Mouse (Mus musculus) embryonic facial prominence, embryonic 13.5 days (tissue): Measurements from ENCODE around the gene Rad23a. TPM values are rescaled to one million over a fixed set of nuclear protein-coding genes. Genes with fewer than 3 reads are reported as not detected.
"Not testable (repeated sequence)": the region's sequence is repeated elsewhere in the genome, so short reads cannot be mapped to it uniquely, and the experiment has no call there.

Experiments used
- ATAC-seq: fragments of 200-750 bp; cut with Nextera tagmentation; 2 replicates; pipeline ENCODE4 v1.8.0; 2017; ENCODE audit warnings: low read depth; ENCODE audit not compliant: insufficient number of reproducible peaks, insufficient read depth, low FRiP score, low TSS enrichment
- H3K27ac ChIP-seq: fragments of 300-500 bp; sonication (generic); 2 replicates; pipeline ENCODE4 v1.5.1; 2015; ENCODE audit warnings: moderate library complexity, mild to moderate bottlenecking, inconsistent platforms
- H3K27me3 ChIP-seq: fragments of 300-500 bp; sonication (generic); 2 replicates; pipeline ENCODE4 v1.6.1; 2015; ENCODE audit warnings: mild to moderate bottlenecking, inconsistent platforms
- H3K36me3 ChIP-seq: fragments of 300-500 bp; sonication (generic); 2 replicates; pipeline ENCODE4 v1.6.1; 2015; ENCODE audit warnings: mild to moderate bottlenecking, inconsistent platforms
- H3K4me1 ChIP-seq: fragments of 300-500 bp; sonication (generic); 2 replicates; pipeline ENCODE4 v1.6.1; 2015; ENCODE audit warnings: inconsistent platforms
- H3K4me2 ChIP-seq: fragments of 300-500 bp; sonication (generic); 2 replicates; pipeline ENCODE4 v1.6.1; 2015; ENCODE audit warnings: moderate library complexity, mild to moderate bottlenecking, inconsistent platforms
- H3K4me3 ChIP-seq: fragments of 300-500 bp; sonication (generic); 2 replicates; pipeline ENCODE4 v1.5.1; 2015; ENCODE audit warnings: mild to moderate bottlenecking, inconsistent platforms
- H3K9ac ChIP-seq: fragments of 300-500 bp; sonication (generic); 2 replicates; pipeline ENCODE4 v1.6.1; 2015; ENCODE audit warnings: mild to moderate bottlenecking, inconsistent platforms
- H3K9me3 ChIP-seq: fragments of 300-500 bp; sonication (generic); 2 replicates; pipeline ENCODE4 v1.6.1; 2016; ENCODE audit warnings: inconsistent platforms
- WGBS: fragments of 180-500 bp; shearing (Covaris S2); methylation state at CpG from one replicate; pipeline ENCODE4 v1.1.7; 2015; ENCODE audit warnings: mixed read lengths; 5-methylcytosine and 5-hydroxymethylcytosine counted together
- polyA plus RNA-seq: library from polyadenylated mRNA; unstranded; fragments of >200 nt; fragmentation: Nextera tagmentation; extraction: Ambion mirVana; gene quantifications from 2 replicates; pipeline ENCODE4 v1.2.1, GENCODE M21; 2015

Gene Rad23a
- polyA plus RNA-seq, 1 experiment from 2014 or later, result 97.1 TPM

GRCm38 (mm10) chr8:84838513-84838912 is 2.0 kb downstream of the Rad23a start:
- 85% methylated on average over 5 of the region's 5 CpGs for WGBS
- 0 out of 2 replicates have a peak overlapping the region, but pooled peaks have one; percentile 6 for H3K4me3 ChIP-seq

GRCm38 (mm10) chr8:84837912-84838470 is 2.5 kb downstream of the Rad23a start:
- H3K36me3 ChIP-seq, result peaks cover 78% of the 10 kb centered on the region
- 0 out of 2 replicates have a peak overlapping the region, but pooled peaks have one; percentile 6 for H3K4me3 ChIP-seq
- H3K27me3 ChIP-seq, result no peaks in the 10 kb centered on the region
- 0 out of 2 replicates have a peak overlapping the region, but pooled peaks have one; percentile 55 for H3K27ac ChIP-seq
- no peaks in the 10 kb centered on the region for H3K9me3 ChIP-seq
- no peak for ATAC-seq
- H3K9ac ChIP-seq, result peak overlapping the region; percentile 51; the same call in 1 of the 2 replicates
- peaks cover 60% of the 10 kb centered on the region for H3K4me1 ChIP-seq
- 81% methylated on average over 15 of the region's 15 CpGs for WGBS
- no peak overlapping the region for H3K4me2 ChIP-seq

More at GRCm38 (mm10) chr8:84838513-84838912, 2.0 kb downstream of the Rad23a start:
- peaks cover 60% of the 10 kb centered on the region for H3K4me1 ChIP-seq
- no peak overlapping the region for H3K4me2 ChIP-seq
- no peak overlapping the region for H3K27ac ChIP-seq
- no peaks in the 10 kb centered on the region for H3K9me3 ChIP-seq
- H3K36me3 ChIP-seq, result peaks cover 81% of the 10 kb centered on the region
- ATAC-seq, result no peak
- H3K27me3 ChIP-seq, result no peaks in the 10 kb centered on the region
- H3K9ac ChIP-seq, result no peak overlapping the region

- ATAC-seq, result no peak
- Histone ChIP-seq H3K27ac (peak overlapping the region; percentile 55), H3K4me2 (peak overlapping the region; percentile 9), H3K27me3 (no peaks in the 10 kb centered on the region), H3K4me3 (no peak overlapping the region), H3K9ac (peak overlapping the region; percentile 51), H3K36me3 (peaks cover 72% of the 10 kb centered on the region), H3K4me1 (peaks cover 56% of the 10 kb centered on the region), H3K9me3 (no peaks in the 10 kb centered on the region)
- WGBS, result 39% methylated on average over 8 of the region's 8 CpGs
Observed at GRCm38 (mm10) chr8:84837149-84837911, 3.1 kb downstream of the Rad23a start.

- Histone ChIP-seq H3K9ac (no peak overlapping the region), H3K4me2 (no peak overlapping the region), H3K27ac (no peak overlapping the region), H3K27me3 (no peaks in the 10 kb centered on the region), H3K4me1 (peaks cover 55% of the 10 kb centered on the region), H3K9me3 (no peaks in the 10 kb centered on the region), H3K36me3 (peaks cover 59% of the 10 kb centered on the region), H3K4me3 (no peak overlapping the region)
- 75% methylated on average over 10 of the region's 10 CpGs for WGBS
- no peak for ATAC-seq
Observed at GRCm38 (mm10) chr8:84834866-84835855, 5.3 kb downstream of the Rad23a start.

GRCm38 (mm10) chr8:84834002-84834865 is 6.2 kb downstream of the Rad23a start:
- no peak for ATAC-seq
- H3K9me3 ChIP-seq, result no peaks in the 10 kb centered on the region
- no peaks in the 10 kb centered on the region for H3K27me3 ChIP-seq
- H3K27ac ChIP-seq, result no peak overlapping the region
- no peak overlapping the region for H3K9ac ChIP-seq
- 83% methylated on average over 19 of the region's 19 CpGs for WGBS
- peaks cover 58% of the 10 kb centered on the region for H3K36me3 ChIP-seq
- H3K4me2 ChIP-seq, result no peak overlapping the region
- no peak overlapping the region for H3K4me3 ChIP-seq
- H3K4me1 ChIP-seq, result peaks cover 49% of the 10 kb centered on the region

GRCm38 (mm10) chr8:84832759-84833742 is 7.4 kb downstream of the Rad23a start:
- no peak for ATAC-seq
- 72% methylated on average over 10 of the region's 10 CpGs for WGBS
- no peaks in the 10 kb centered on the region for H3K27me3 ChIP-seq
- peak overlapping the region; percentile 61 for H3K4me2 ChIP-seq
- peaks cover 37% of the 10 kb centered on the region for H3K4me1 ChIP-seq
- peaks cover 46% of the 10 kb centered on the region for H3K36me3 ChIP-seq
- H3K9ac ChIP-seq, result peak overlapping the region; percentile 99
- no peaks in the 10 kb centered on the region for H3K9me3 ChIP-seq
- peak overlapping the region; percentile 97 for H3K27ac ChIP-seq
- H3K4me3 ChIP-seq, result peak overlapping the region; percentile 74

GRCm38 (mm10) chr8:84832034-84832717 is 8.3 kb downstream of the Rad23a start:
- WGBS, result 1% methylated on average over 59 of the region's 59 CpGs
- Histone ChIP-seq H3K9me3 (no peaks in the 10 kb centered on the region), H3K4me1 (peaks cover 29% of the 10 kb centered on the region), H3K9ac (peak overlapping the region; percentile 99), H3K27ac (peak overlapping the region; percentile 97), H3K27me3 (no peaks in the 10 kb centered on the region), H3K4me3 (peak overlapping the region; percentile 74), H3K36me3 (peaks cover 37% of the 10 kb centered on the region), H3K4me2 (peak overlapping the region; percentile 61)
- ATAC-seq, result peak; percentile 69

GRCm38 (mm10) chr8:84831490-84831889 is 9.0 kb downstream of the Rad23a start, which contains the start of gene Gadd45gip1:
TSS of gene Gadd45gip1 (plus strand) at chr8:84831522.
- H3K4me2 ChIP-seq, result peak within 1 kb of the TSS; percentile 61

GRCm38 (mm10) chr8:84826518-84826917 is 13.9 kb downstream of the Rad23a start:
- ATAC-seq, H3K4me1 ChIP-seq, H3K9ac ChIP-seq, H3K4me3 ChIP-seq, H3K9me3 ChIP-seq, H3K27ac ChIP-seq, H3K36me3 ChIP-seq, H3K4me2 ChIP-seq: not testable (repeated sequence)
- 81% methylated on average over 2 of the region's 2 CpGs for WGBS
- H3K27me3 ChIP-seq, result peaks cover 11% of the 10 kb centered on the region; the same call in 1 of the 2 replicates

More at GRCm38 (mm10) chr8:84831490-84831889, 9.0 kb downstream of the Rad23a start, which contains the start of gene Gadd45gip1:
- Histone ChIP-seq H3K9ac (peak within 1 kb of the TSS; percentile 99), H3K4me3 (peak within 1 kb of the TSS; percentile 74), H3K4me1 (peaks cover 23% of the 10 kb centered on the region), H3K36me3 (peaks cover 31% of the 10 kb centered on the region), H3K27ac (peak within 1 kb of the TSS; percentile 97), H3K9me3 (no peaks in the 10 kb centered on the region), H3K27me3 (no peaks in the 10 kb centered on the region)
- ATAC-seq, result no peak
- 78% methylated on average over 11 of the region's 11 CpGs for WGBS
